Mouse (Mus musculus) gastrocnemius, postnatal 4 days (tissue): ENCODE data around the gene Maco1. TPM values are rescaled to one million over a fixed set of nuclear protein-coding genes. Genes with fewer than 3 reads are reported as not detected.

Experiments
- DNase-seq, 2 experiments: peaks; one replicate each; pipeline ENCODE4 v3.0.0; 2021 to 2022; ENCODE audit warnings: low spot score in 2 of 2, mixed read lengths in 2 of 2
- long read RNA-seq, 2 experiments: library from polyadenylated mRNA; stranded (forward); transcript quantifications; one replicate each; pipeline ENCODE4 v2.0.0; 2021
- total RNA-seq, 2 experiments: library from RNA; stranded (reverse); gene quantifications; 2 replicates each; pipeline ENCODE4 v1.2.3; 2021

Gene Maco1
- total RNA-seq = 10 to 100 TPM; 28.5 to 29.9 TPM
- long read RNA-seq, experiment 1, transcript Maco1-201 (11 exons, 3,826 nt) = major isoform, 10 of 19 reads
- long read RNA-seq, experiment 1, partial matches to known transcripts = 3 of 19 reads
- long read RNA-seq, experiment 1, other reads (novel, unspliced or antisense) = 6 of 19 reads
- long read RNA-seq, experiment 2, transcript Maco1-201 (11 exons, 3,826 nt) = major isoform, 17 of 27 reads
- long read RNA-seq, experiment 2, partial matches to known transcripts = 3 of 27 reads
- long read RNA-seq, experiment 2, other reads (novel, unspliced or antisense) = 7 of 27 reads

GRCm38 (mm10) chr4:134853259-134853636, at the start of gene Maco1:
Maco1 (minus strand) TSS chr4:134853345.
- DNase-seq = peak; percentile 99

- DNase-seq = no peak
Observed at GRCm38 (mm10) chr4:134901126-134901525, 48.0 kb upstream of the Maco1 start.

GRCm38 (mm10) chr4:134897256-134897655, 44.1 kb upstream of the Maco1 start:
- no peak for DNase-seq

GRCm38 (mm10) chr4:134892096-134892495, 39.0 kb upstream of the Maco1 start:
- DNase-seq = peak in 1 of 2 experiments; percentile 48

- DNase-seq = no peak
Observed at GRCm38 (mm10) chr4:134884364-134884763, 31.2 kb upstream of the Maco1 start.

GRCm38 (mm10) chr4:134883808-134884207, 30.7 kb upstream of the Maco1 start:
- no peak for DNase-seq

GRCm38 (mm10) chr4:134883266-134883665, 30.1 kb upstream of the Maco1 start:
- DNase-seq = no peak

- no peak for DNase-seq
Observed at GRCm38 (mm10) chr4:134880041-134880440, 26.9 kb upstream of the Maco1 start.

- peak; percentile 57 to 72 for DNase-seq
Observed at GRCm38 (mm10) chr4:134879410-134879981, 26.4 kb upstream of the Maco1 start.

GRCm38 (mm10) chr4:134876171-134876570, 23.0 kb upstream of the Maco1 start:
- DNase-seq = no peak

GRCm38 (mm10) chr4:134871950-134872349, 18.8 kb upstream of the Maco1 start:
- DNase-seq = no peak

GRCm38 (mm10) chr4:134871477-134871876, 18.3 kb upstream of the Maco1 start:
- no peak for DNase-seq

- DNase-seq = no peak
Observed at GRCm38 (mm10) chr4:134869815-134870375, 16.8 kb upstream of the Maco1 start.

GRCm38 (mm10) chr4:134869068-134869730, 16.1 kb upstream of the Maco1 start:
- no peak for DNase-seq

- no peak for DNase-seq
Observed at GRCm38 (mm10) chr4:134868490-134868889, 15.3 kb upstream of the Maco1 start.

- DNase-seq = no peak
Observed at GRCm38 (mm10) chr4:134868065-134868464, 14.9 kb upstream of the Maco1 start.

- no peak for DNase-seq
Observed at GRCm38 (mm10) chr4:134867661-134868060, 14.5 kb upstream of the Maco1 start.

- DNase-seq = no peak
Observed at GRCm38 (mm10) chr4:134867213-134867612, 14.1 kb upstream of the Maco1 start.

- DNase-seq = no peak
Observed at GRCm38 (mm10) chr4:134865789-134866188, 12.6 kb upstream of the Maco1 start.

GRCm38 (mm10) chr4:134865340-134865739, 12.2 kb upstream of the Maco1 start:
- DNase-seq = no peak

- DNase-seq = no peak
Observed at GRCm38 (mm10) chr4:134863937-134864729, 11.0 kb upstream of the Maco1 start, which contains the start of gene Rhd. Rhd (plus strand) TSS chr4:134864536.
